Mouse (Mus musculus): ENCODE results near the gene Gpr107.

- TF ChIP-seq POLR2A (IDR thresholded peaks at IDR 0.05; ENCODE audit: low read depth, low read length) (no peak), CTCF (IDR thresholded peaks at IDR 0.05; ENCODE audit: borderline replicate concordance, insufficient read depth, low read length) (no peak)
These were observed 92.1 kb downstream of the Gpr107 start for GRCm38 (mm10) chr2:31244216-31244615.
